Mouse (Mus musculus): ENCODE results near the gene Actl11.

Gene Actl11

DNA sequence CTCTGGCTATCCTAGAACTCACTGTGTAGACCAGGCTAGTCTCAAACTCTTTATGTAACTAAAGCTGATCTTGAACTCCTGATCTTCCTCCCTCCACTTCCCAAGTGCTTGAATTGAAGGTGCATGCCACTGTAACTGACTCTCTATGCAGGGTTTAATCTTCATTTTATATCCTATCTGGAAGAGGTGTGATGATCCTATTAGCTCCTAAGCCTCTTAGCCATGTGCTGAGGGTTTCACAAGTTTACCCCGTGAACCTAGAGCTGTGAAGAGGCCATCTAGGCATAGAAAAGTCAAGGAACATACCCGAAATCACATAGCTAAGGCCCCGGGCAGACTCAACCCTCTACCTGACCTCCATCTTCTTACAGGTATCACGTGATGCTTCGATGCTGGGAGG lies 8.8 kb upstream of the Actl11 start:
- in situ Hi-C loops (cut with MboI, MseI) = no loop called here

DNA sequence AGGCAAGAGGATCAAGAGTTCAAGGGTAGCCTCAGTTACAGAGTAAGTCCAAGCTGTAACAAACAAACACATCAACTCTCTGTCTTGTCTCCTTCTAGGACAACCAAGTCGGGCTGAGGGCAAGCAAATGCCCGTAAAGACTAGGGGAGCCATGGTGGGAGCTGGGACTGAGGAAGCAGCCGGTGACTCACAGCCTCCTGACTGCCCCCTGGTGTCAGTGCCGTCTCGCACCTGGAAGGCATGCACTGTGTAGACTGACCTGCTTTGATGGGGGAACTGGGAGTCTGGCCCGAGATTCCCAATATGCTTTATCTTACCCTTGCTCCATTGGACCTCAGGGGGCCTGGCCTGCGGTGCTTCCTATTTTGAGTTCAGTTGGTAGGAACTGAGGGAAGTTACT lies 5.2 kb upstream of the Actl11 start:
- in situ Hi-C loops (cut with MboI, MseI) = no loop called here

DNA sequence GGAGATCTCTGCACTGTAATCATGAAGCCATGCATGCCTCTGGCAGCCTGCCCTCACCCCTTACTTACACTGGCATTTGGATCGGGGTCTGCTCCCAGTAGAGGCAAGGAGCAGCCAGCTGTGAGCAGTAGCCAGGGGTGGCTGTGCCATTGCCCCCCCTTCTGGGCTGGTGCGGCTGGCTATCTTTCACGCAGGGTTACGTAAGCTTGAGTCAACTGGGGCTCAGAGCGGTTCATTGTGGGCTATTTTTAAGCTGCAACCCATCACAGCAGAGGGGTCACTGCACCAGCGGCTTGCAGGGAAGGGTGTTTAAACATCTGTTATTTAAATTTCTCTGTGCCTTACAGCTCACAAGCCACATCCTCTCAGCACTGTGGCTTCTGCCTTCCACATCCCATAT lies 4.3 kb upstream of the Actl11 start:
- in situ Hi-C loops (cut with MboI, MseI) = no loop called here

DNA sequence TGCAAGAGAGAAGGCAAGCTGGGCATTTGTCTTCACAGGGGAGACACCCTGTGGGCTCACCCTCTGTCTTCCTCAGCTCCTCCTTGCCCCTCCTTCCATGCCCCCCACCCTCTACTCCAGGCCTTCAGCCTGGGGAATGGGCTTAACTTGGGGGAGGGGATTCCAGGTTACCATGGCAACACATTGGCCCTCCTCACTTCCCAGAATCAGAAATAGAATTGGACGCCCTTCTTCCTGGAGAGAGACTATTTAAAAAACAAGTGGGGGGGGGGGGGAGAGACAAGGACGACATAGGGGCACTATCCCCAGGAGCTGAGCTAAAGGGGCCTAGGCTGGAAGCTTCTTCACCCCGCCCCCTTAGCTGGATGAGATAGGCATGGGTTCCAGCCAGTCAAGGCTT lies 3.0 kb upstream of the Actl11 start:
- in situ Hi-C loops (cut with MboI, MseI) = no loop called here

DNA sequence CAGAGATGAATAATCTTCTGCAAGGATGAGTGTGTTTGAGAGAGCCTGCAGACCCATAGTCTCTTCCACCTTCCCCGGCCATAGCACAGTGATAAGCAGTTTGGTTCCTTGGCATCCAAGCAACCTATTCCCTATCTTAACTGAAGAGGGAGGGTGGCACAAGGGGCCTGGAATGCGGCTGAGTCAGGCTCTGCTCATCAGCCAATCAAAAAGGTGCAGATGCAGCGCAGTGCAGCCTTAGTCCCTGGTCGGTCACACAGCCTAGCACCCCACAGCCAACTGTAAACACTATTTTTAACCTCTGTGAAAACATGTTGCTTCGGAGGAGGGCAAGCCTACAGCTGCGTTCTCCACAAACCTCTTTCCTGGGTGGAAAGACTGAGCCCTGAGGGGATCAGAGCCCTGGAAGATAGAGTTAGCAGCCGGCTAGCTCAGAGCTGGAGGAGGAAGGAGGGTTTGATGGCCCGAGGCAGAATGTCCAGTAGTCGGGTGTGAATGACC lies 1.3 kb upstream of the Actl11 start:
- in situ Hi-C loops (cut with MboI, MseI) = no loop called here

DNA sequence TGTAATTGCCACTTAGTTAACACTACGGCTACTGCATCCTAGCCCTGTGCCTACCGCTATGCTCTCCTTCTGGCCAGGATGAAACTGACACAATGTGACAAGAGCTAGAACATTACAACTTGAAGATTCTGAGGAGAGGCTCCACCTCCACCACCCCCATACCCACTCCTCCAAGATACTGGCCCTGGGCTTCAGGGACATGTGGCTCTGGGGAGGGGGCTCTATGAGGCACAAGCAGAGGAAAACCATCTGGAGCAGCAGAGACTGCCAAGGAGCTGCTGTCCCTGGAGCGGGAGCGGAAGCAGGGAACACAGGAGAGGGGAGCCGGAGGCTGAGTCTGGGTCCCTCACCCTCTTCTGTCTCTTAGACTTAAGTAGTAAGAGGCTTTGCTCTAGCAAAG lies 520 bp upstream of the Actl11 start:
- in situ Hi-C loops (cut with MboI, MseI) = no loop called here

DNA sequence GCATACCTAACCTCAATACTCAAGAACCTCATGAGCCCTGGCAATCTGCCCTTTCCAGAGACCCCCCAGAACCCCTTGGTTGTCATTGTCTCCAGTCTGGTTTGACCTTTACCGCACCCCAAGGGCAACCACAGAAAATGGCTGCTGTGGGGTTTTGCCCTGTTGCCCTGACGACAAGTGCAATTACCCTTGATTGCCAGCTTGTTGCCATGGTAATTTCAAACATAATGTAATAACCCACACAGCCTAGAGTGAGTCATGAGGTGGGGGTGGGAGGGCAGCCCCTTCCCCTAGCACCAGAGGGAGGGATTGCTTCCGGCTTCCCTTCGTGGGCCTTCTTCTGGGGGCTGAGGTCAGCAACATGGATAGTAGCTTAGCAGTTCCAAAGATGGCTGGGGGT lies 4.0 kb downstream of the Actl11 start:
- in situ Hi-C loops (cut with MboI, MseI) = no loop called here

DNA sequence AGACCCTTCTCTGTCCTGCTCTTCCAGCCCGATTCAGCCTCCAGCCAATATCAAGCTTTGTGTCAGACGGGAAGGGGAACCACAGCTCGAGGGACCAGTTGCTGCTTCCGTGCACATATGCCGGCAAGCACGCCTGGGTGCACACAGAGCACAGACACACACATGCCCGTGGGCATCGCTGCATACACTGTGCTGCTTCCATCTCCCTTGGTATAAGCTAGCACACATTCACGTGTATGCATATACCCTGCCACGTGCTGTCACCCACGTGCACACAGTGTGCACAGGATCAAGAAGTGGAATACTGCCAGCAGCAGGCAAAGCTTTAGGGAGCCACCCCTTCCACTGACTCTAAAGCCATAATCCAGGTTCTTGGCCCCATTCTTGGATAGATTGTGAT lies 5.9 kb downstream of the Actl11 start:
- in situ Hi-C loops (cut with MboI, MseI) = no loop called here

DNA sequence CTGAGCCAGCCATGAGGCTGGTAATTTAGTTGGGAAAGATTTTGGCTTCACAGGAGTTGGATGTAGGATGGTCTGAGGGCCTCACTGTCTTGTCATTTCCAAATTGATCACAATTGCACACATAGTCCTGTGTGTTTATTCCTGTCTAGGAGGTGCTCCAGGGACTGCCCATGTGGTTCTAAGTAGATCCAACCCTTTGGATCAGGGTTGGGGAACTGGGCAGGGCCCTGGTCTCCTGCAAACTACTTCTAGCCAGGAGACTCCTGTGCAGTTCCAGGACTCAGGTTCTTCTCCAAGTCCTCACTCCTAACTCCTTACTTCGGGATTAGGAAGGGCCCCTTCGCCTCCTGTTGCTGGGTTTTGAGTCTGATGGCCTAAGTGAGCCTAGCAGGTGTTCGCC lies 7.1 kb downstream of the Actl11 start, which contains the start of gene Camkv:
TSS of gene Camkv (plus strand) at position 301 of the 400 bp plus-strand sequence.
- in situ Hi-C loops (cut with MboI, MseI) = no loop called here

DNA sequence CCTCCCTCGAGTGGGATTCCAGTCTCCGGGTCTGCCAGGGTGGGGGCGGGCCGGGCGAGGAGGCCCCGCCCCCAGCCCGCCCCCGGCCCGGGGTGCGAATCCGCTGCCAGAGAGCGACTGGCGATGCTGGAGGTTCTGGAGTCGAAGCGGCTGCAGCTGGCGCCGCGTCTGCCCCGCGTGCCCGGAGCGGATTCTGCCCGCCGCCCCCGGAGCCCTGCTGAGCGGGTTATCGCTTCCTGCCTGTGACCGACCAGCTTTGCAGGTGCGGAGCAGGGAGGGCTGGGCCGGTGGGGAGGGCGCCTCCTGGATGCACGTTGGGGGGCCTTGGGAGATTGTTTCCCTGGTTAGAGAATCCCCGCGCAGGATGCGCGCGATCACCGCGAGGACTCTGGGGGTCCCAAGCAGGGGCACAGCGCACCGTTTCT lies 7.5 kb downstream of the Actl11 start:
- in situ Hi-C loops (cut with MboI, MseI) = no loop called here

DNA sequence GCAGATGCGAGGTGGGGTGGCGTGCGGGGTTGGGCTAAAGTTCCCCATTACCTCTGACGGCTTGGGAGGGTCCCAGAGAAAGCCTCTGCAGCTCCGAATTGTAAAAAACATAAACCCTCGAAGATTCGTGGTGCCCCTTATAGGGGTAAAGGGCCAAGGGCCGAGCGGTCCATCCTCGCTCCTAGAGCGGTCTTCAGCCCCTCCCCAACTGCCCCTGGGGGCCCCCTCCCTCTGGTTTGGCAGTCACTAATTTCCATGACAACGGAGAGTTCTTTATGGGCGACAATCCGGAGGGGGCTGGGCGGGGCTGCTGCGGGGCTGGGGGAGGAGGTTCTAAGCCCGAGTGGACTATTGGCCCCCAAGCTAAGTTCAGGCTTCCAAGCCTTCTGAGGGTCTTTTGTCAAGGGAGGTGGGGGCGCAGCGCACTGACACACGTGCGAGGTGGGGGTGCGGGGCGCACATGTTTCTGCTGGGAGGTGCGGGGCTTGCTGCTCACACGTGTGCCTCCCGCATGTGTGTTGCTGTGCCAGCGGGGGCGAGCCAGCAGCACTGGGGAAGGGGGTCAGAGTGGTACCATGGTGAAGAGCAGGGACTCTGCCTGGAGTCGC lies 8.1 kb downstream of the Actl11 start:
- in situ Hi-C loops (cut with MboI, MseI) = no loop called here

DNA sequence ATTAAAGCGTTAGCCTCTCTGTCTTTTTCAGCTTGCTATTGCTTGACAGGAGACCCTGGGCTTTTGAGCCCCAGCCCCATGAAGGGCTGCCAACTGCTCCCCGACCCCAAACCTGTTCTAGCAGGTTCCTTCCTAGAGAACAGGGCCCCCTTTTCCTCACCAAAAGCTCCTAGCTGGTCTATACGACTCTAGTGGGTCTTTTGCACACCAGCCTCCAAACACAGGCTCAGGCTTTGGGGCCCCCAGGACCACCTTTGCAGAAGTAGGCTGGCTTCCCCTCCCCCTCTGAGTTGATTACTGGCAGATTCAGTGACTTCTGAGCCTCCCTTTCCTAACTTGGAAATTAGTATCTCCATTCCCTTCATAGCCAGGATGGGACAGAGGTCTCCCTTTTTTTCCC lies 8.6 kb downstream of the Actl11 start:
- in situ Hi-C loops (cut with MboI, MseI) = no loop called here

DNA sequence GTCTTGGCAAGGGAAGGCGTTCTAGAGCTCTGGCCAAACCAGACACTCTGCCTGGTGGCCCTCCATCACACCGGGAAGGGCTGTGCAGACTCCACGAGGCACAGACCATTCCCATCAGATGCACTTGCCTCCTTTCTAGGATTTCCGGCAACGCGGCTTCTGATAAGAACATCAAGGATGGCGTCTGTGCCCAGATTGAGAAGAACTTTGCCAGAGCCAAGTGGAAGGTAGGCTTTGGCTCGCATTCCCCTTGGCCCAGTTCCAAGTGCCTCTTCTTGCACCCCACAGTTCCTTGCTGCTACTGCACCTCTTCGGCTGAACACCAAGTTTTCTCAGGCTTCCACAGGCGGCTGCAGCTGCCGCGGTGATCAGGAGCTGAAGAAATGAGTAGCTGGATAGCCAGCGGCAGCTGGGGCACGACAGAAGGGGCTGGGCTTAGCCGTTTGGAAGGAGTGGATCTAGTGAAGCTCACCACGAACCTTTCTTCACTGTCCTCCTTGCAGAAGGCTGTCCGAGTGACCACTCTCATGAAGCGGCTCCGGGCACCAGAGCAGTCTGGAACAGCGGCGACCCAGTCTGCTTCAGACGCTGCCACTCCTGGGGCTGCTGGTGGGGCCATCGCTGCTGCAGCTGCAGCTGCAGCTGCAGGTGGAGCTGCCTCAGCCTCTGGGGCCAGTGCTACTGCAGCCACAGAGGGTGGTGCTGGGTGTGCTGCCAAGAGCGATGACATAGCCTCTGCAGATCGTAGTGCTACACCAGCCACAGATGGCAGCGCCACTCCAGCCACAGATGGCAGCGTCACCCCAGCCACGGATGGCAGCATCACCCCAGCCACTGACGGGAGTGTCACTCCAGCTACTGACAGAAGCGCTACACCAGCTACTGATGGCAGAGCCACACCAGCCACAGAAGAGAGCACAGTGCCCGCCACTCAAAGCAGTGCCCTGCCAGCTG lies 19.2 kb downstream of the Actl11 start:
- in situ Hi-C loops (cut with MboI, MseI) = no loop called here

DNA sequence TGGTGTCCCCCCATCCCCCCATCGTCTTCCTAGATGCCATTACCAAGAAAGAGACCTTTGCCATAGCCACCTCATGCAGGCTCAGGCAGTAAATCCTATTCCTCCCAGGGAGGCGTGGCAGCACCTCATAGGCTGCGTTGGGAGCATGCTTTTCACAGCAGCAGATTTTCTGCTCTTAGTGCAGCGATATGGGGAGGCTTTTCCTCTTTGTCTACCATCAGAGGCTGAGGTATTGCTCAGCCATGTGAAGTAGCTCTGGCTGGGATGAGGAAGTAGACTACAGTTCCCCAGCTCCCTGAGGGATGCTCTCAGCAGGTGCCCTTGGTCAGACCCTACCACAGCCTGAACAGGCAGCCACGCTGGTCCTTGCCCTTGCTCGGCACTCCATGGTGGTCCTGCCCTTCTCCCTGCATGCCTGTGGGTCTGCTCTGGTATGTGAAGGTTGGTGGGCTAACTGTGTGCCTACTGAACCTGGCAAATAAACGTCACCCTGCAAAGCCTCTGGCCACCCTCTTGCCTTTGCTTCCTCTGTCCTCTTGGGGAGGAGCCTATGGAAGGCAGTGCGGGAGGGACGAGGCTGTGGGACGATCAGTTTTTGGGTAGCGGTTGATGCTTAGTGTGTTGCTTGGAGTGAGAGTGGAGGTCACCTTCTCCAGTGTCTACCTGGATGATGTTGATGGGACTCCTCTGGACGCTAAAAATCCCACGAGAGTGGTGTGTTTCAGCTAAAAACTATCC lies 21.1 kb downstream of the Actl11 start:
- in situ Hi-C loops (cut with MboI, MseI) = no loop called here

DNA sequence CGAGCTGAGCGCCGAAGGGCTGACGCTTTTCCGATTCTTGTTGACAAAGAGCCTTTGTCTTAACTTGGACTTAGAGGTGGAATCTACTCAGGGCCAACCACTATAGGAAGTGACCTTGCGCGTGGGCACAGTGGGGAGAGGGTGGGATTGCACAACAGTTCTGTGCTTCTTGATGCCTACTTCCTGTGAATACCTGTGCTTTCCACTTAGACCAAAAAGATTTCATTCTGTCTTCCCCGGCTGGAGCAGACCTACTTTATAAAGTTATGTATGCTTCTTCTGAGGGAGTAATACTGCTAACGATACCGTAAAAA lies 21.6 kb downstream of the Actl11 start, which contains the start of gene Traip:
TSS of gene Traip (plus strand) at position 215 of the 314 bp plus-strand sequence.
- in situ Hi-C loops (cut with MboI, MseI) = no loop called here

DNA sequence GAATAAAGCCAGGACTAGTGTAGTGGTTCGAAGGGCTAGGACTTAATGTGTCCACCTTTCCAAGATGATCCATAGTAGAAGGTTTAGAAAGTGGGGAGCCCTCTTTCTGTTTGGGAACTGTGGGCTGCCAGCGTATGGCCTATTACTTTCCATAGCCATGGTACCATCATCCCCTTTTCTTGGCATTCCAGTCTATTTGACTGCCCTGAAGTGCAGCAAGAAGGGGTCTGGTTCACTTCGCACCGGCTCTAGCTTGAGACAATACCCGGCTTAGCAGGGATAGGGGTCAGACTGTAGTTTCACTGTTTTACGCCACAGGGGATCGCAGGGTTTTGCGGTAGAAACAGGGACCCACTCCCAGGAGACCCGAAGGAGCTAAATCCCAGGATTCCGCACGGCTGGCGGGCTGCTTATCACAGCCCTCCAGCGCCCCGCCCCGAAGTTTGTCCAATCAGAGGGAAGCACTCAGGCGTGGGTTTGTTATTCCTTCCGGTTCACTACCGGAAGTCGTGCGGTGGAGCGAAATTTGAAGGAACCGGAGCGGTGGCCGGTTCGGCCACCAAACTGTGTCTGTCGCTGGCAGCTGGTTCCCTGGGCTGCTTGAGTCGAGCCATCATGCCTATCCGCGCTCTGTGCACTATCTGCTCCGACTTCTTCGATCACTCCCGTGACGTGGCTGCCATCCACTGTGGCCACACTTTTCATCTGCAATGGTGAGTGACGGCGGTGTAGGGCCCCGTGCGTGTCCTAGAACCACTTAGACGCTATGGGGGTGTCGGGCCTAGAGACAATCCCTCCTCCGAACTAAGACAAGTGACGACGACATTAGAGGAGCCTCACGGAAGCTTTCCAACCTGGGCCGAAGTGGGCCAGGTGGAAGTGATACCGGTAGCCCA lies 22.4 kb downstream of the Actl11 start:
- in situ Hi-C loops (cut with MboI, MseI) = no loop called here

DNA sequence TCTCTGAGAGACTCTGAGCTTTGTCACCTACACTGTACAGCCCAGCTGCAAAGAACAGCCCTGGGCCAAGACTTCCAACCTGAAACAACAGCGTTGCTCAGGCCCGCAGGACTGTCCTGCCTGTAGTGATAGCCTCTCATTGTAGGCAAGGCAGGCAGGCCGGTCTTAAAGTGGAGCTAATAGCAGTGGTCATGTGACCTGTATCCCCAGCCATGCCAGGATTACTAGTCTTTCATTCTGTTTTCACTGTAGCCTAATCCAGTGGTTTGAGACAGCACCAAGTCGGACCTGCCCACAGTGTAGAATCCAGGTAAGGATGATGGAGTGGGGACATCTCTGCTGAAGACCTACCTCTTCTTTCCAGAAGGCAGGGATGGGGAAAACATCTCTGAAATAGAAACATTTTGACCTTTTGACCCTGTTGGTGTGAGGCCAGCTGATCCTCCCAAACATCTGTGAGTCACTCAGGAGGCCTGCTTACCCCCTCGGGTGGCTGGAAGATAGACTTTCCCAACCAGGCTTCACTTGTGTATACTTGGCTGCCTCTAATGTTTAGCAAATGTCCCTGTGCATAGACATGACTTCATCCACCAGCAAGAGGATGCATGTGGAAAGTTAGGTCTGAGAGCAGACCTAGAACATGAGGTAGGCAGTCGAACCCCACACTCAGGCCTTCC lies 27.5 kb downstream of the Actl11 start:
- in situ Hi-C loops (cut with MboI, MseI) = no loop called here

DNA sequence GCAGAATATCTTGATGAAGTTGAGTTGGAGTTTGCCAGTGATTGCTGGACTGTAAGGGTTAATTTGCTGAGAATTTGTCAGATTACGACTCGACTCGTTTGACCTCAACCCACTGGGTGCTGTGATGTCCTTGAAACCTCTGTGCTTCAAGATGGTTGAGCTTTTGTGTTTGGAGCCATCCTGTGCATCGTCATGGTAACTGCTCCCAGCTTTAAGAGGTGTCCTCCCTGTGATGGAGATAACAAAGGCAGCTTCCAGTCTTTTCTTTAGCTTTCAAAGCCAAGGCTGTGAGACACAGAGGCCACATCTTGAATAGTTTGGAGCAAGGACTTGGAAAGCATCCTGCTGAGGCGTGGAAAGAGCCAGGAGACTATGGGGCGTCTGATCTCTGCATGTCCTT lies 28.9 kb downstream of the Actl11 start:
- in situ Hi-C loops (cut with MboI, MseI) = no loop called here

DNA sequence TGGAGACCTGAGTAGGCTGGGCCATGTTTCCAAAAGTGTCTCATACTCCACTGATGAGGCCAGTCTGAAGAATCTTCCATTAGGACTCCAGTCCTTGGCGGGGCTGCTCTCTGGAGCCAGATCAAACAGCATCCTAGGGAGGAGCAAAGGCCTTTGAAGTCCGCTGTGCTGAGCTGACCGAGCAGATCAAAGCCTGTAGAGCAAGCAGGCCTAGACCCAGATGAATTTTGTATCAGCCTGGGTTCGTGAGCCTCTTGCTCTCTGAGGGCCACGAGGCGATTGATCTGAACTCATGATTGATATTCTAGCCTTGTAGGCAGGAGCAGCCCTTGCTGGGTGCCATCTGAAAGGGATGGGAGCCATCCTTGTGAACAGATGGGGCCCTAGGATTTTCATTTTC lies 31.6 kb downstream of the Actl11 start:
- in situ Hi-C loops (cut with MboI, MseI) = no loop called here

DNA sequence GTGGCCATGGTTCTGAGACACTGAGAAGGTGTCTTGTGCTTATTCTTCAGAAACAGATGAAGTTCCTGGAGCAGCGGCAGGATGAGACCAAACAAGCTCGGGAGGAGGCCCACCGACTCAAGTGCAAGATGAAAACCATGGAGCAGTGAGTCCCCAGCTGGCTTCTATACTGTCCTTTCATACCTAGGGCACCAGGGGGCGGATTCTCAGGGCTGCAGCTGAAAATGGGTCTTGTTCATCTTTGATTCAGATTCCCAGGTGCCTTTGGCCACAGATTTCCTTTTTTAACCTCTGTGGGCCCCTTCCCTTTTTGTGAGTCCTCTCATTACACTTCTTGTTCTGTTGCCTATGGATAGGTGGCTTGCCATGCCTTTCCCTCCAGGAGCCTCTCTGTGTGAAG lies 32.7 kb downstream of the Actl11 start:
- in situ Hi-C loops (cut with MboI, MseI) = no loop called here

DNA sequence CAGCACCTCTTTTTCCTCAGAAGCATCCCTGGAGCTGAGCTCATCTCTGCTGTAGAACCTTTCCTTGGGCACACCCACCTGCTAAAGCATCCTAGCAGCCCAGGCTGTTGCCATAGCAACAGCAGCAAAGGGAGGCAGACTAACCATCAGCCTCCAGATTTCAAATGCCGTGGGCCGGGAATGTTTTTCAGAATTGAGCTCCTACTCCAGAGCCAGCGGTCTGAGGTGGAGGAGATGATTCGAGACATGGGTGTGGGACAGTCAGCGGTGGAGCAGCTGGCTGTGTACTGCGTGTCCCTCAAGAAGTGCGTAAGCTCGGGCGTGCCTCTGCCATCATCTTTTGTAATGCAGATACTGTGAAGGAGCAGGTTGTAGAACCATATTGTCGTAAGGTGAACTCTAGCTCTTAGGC lies 33.1 kb downstream of the Actl11 start:
- in situ Hi-C loops (cut with MboI, MseI) = no loop called here
